Comparison of ENCODE assay signal across 9 mouse cellular contexts in genomic region chr7:16298927-16299326, GRCm38 (mm10). TPM values are rescaled to one million over a fixed set of nuclear protein-coding genes. Genes with fewer than 3 reads are reported as not detected.
DNase-seq lines count a peak whose midpoint lies in the region; ATAC-seq lines count a peak whose summit lies in the region.
"Had no signal": no experiment of that assay in that cellular context is flagged by ENCODE, and none has a peak within 500 bp of the region (broad histone marks: within the 10 kb centered on the region; RNA-seq: fewer than 3 reads in every experiment).

No protein-coding gene starts in this region.

- H3K27me3 ChIP-seq in heart, embryonic 16.5 days (ENCODE audit: control insufficient read depth, insufficient read depth, low read length), result no peaks in the 10 kb centered on the region
- H3K27me3 ChIP-seq in embryonic facial prominence, embryonic 12.5 days, result no peaks in the 10 kb centered on the region
- no peaks in the 10 kb centered on the region for H3K27me3 ChIP-seq in hindbrain, embryonic 11.5 days (ENCODE audit: control insufficient read depth, insufficient read depth, low read length)
- H3K27me3 ChIP-seq in midbrain, embryonic 15.5 days (replicated peaks), result no peaks in the 10 kb centered on the region

- no peaks in the 10 kb centered on the region for H3K36me3 ChIP-seq in heart, embryonic 16.5 days (ENCODE audit: control insufficient read depth, insufficient read depth)
- H3K36me3 ChIP-seq in embryonic facial prominence, embryonic 12.5 days, result no peaks in the 10 kb centered on the region
- no peaks in the 10 kb centered on the region for H3K36me3 ChIP-seq in hindbrain, embryonic 11.5 days (ENCODE audit: control insufficient read depth, insufficient read depth, low read length)
- no peaks in the 10 kb centered on the region for H3K36me3 ChIP-seq in midbrain, embryonic 15.5 days (replicated peaks)
- H3K36me3 ChIP-seq: liver, embryonic 13.5 days had no signal

- H3K4me3 ChIP-seq in heart, embryonic 16.5 days (ENCODE audit: low read length), result no peak overlapping the region
- H3K4me3 ChIP-seq in embryonic facial prominence, embryonic 12.5 days, result peak overlapping the region; percentile 47
- peak overlapping the region; percentile 36; the same call in 1 of the 2 replicates for H3K4me3 ChIP-seq in hindbrain, embryonic 11.5 days (ENCODE audit: low read depth, low read length)
- peak overlapping the region; percentile 49 for H3K4me3 ChIP-seq in midbrain, embryonic 15.5 days

- H3K9ac ChIP-seq in heart, embryonic 16.5 days (ENCODE audit: low read length), result no peak overlapping the region
- H3K9ac ChIP-seq in embryonic facial prominence, embryonic 12.5 days, result 0 out of 2 replicates have a peak overlapping the region, but pooled peaks have one; percentile 63
- H3K9ac ChIP-seq in hindbrain, embryonic 11.5 days (ENCODE audit: low read depth, low read length), result no peak overlapping the region; the same call in 1 of the 2 replicates
- no peak overlapping the region for H3K9ac ChIP-seq in midbrain, embryonic 15.5 days

- peaks cover 27% of the 10 kb centered on the region for H3K4me1 ChIP-seq in heart, embryonic 16.5 days (ENCODE audit: control insufficient read depth, insufficient read depth, low read length)
- H3K4me1 ChIP-seq in embryonic facial prominence, embryonic 12.5 days, result peaks cover 24% of the 10 kb centered on the region
- peaks cover 6% of the 10 kb centered on the region for H3K4me1 ChIP-seq in hindbrain, embryonic 11.5 days (replicated peaks; ENCODE audit: control insufficient read depth, insufficient read depth, low read length)
- peaks cover 40% of the 10 kb centered on the region for H3K4me1 ChIP-seq in midbrain, embryonic 15.5 days

- H3K9me3 ChIP-seq in heart, embryonic 16.5 days (replicated peaks; ENCODE audit: control insufficient read depth, low read length), result no peaks in the 10 kb centered on the region
- no peaks in the 10 kb centered on the region for H3K9me3 ChIP-seq in embryonic facial prominence, embryonic 12.5 days
- no peaks in the 10 kb centered on the region for H3K9me3 ChIP-seq in hindbrain, embryonic 11.5 days (ENCODE audit: control insufficient read depth, low read length)
- H3K9me3 ChIP-seq in midbrain, embryonic 15.5 days, result no peaks in the 10 kb centered on the region
- H3K9me3 ChIP-seq: liver, embryonic 13.5 days had no signal

- H3K27ac ChIP-seq in heart, embryonic 16.5 days (ENCODE audit: low read length), result no peak overlapping the region
- H3K27ac ChIP-seq in embryonic facial prominence, embryonic 12.5 days, result peak overlapping the region; percentile 70; the same call in 1 of the 2 replicates
- H3K27ac ChIP-seq in hindbrain, embryonic 11.5 days (ENCODE audit: low read depth, low read length), result peak overlapping the region; percentile 37; the same call in 1 of the 2 replicates
- H3K27ac ChIP-seq in midbrain, embryonic 15.5 days, result peak overlapping the region; percentile 83; the same call in 1 of the 2 replicates
- H3K27ac ChIP-seq: liver, embryonic 13.5 days had no signal

- DNase-seq in heart, adult 8-10 months (ENCODE audit: low spot score), result no peak
- DNase-seq in hindbrain, embryonic 11.5 days (ENCODE audit: low spot score), result no peak
- no peak for DNase-seq in thymus, postnatal 14 days
- no peak for DNase-seq in adrenal gland, postnatal 14 days
- DNase-seq in thymus, postnatal 10 days (ENCODE audit: low spot score in 2 of 2), result no peak
- DNase-seq: liver, embryonic 13.5 days had no signal

- peak overlapping the region; percentile 86; the same call in 1 of the 2 replicates for H3K4me2 ChIP-seq in heart, embryonic 16.5 days (ENCODE audit: low read depth, low read length)
- peak overlapping the region; percentile 82 for H3K4me2 ChIP-seq in embryonic facial prominence, embryonic 12.5 days (replicated peaks)
- H3K4me2 ChIP-seq in hindbrain, embryonic 11.5 days (replicated peaks; ENCODE audit: low read depth, low read length), result peak overlapping the region; percentile 59
- H3K4me2 ChIP-seq in midbrain, embryonic 15.5 days, result peak overlapping the region; percentile 81

- WGBS in heart, embryonic 16.5 days, result 70% methylated on average over 5 of the region's 5 CpGs
- WGBS in embryonic facial prominence, embryonic 12.5 days, result 83% methylated on average over 5 of the region's 5 CpGs
- 80% methylated on average over 5 of the region's 5 CpGs for WGBS in hindbrain, embryonic 11.5 days
- WGBS in midbrain, embryonic 15.5 days, result 77% methylated on average over 5 of the region's 5 CpGs

- no peak for ATAC-seq in heart, embryonic 16.5 days (replicated peaks; ENCODE audit: extremely low read depth, insufficient read depth, low FRiP score)
- ATAC-seq in embryonic facial prominence, embryonic 12.5 days (ENCODE audit: insufficient number of reproducible peaks, insufficient read depth, low FRiP score, low TSS enrichment), result no peak
- no peak for ATAC-seq in hindbrain, embryonic 11.5 days (ENCODE audit: low FRiP score)
- ATAC-seq in midbrain, embryonic 15.5 days (replicated peaks), result no peak

RNA-seq across cellular contexts. Expression of gene Bbc3, which starts 9.3 kb away (rescaled TPM):
- 5.7 and 6.8 TPM in 2 replicates for polyA plus RNA-seq in heart, embryonic 16.5 days (2015; fragmentation: Nextera tagmentation; extraction: Ambion mirVana)
- 1 to 10 TPM; 2.8 to 5.1 (median 4.4) TPM for total RNA-seq in heart, adult 8-10 months (2022)
- 7.4 and 8.5 TPM in 2 replicates for polyA plus RNA-seq in embryonic facial prominence, embryonic 12.5 days (2016; fragmentation: Nextera tagmentation; extraction: Ambion mirVana)
- polyA plus RNA-seq in hindbrain, embryonic 11.5 days (2014; fragmentation: Nextera tagmentation; extraction: Ambion mirVana), result 6.4 and 8.1 TPM in 2 replicates
- polyA plus RNA-seq in midbrain, embryonic 15.5 days (2015; fragmentation: Nextera tagmentation; extraction: Ambion mirVana), result 32.0 and 35.0 TPM in 2 replicates
- total RNA-seq in adrenal gland, postnatal 14 days (2021), result 5.8 and 11.6 TPM in 2 replicates

RNA-seq across cellular contexts. Expression of gene Ccdc9, which starts 12.3 kb away (rescaled TPM):
- polyA plus RNA-seq in heart, embryonic 16.5 days (2015; fragmentation: Nextera tagmentation; extraction: Ambion mirVana), result 12.0 and 15.2 TPM in 2 replicates
- 10 to 100 TPM; 33.2 to 48.1 (median 38.1) TPM for total RNA-seq in heart, adult 8-10 months (2022)
- 45.7 and 49.2 TPM in 2 replicates for polyA plus RNA-seq in embryonic facial prominence, embryonic 12.5 days (2016; fragmentation: Nextera tagmentation; extraction: Ambion mirVana)
- 18.2 and 19.2 TPM in 2 replicates for polyA plus RNA-seq in hindbrain, embryonic 11.5 days (2014; fragmentation: Nextera tagmentation; extraction: Ambion mirVana)
- polyA plus RNA-seq in midbrain, embryonic 15.5 days (2015; fragmentation: Nextera tagmentation; extraction: Ambion mirVana), result 21.6 and 30.1 TPM in 2 replicates
- 68.1 and 75.4 TPM in 2 replicates for total RNA-seq in adrenal gland, postnatal 14 days (2021)

RNA-seq across cellular contexts. Expression of gene Inafm1, which starts 25.5 kb away (rescaled TPM):
- polyA plus RNA-seq in heart, embryonic 16.5 days (2015; fragmentation: Nextera tagmentation; extraction: Ambion mirVana), result 6.9 and 9.0 TPM in 2 replicates
- 10 to 100 TPM; 12.3 to 18.1 (median 14.4) TPM for total RNA-seq in heart, adult 8-10 months (2022)
- 22.8 and 24.8 TPM in 2 replicates for polyA plus RNA-seq in embryonic facial prominence, embryonic 12.5 days (2016; fragmentation: Nextera tagmentation; extraction: Ambion mirVana)
- polyA plus RNA-seq in hindbrain, embryonic 11.5 days (2014; fragmentation: Nextera tagmentation; extraction: Ambion mirVana), result 11.0 and 13.8 TPM in 2 replicates
- polyA plus RNA-seq in midbrain, embryonic 15.5 days (2015; fragmentation: Nextera tagmentation; extraction: Ambion mirVana), result 47.9 and 51.8 TPM in 2 replicates
- total RNA-seq in adrenal gland, postnatal 14 days (2021), result 16.6 and 21.1 TPM in 2 replicates

RNA-seq across cellular contexts. Expression of gene C5ar1, which starts 39.6 kb away (rescaled TPM):
- polyA plus RNA-seq in heart, embryonic 16.5 days (2015; fragmentation: Nextera tagmentation; extraction: Ambion mirVana), result 2.6 and 3.2 TPM in 2 replicates
- total RNA-seq in heart, adult 8-10 months (2022), result 1 to 10 TPM; 4.1 to 5.5 (median 5.1) TPM
- 0.87 and 1.1 TPM in 2 replicates for polyA plus RNA-seq in embryonic facial prominence, embryonic 12.5 days (2016; fragmentation: Nextera tagmentation; extraction: Ambion mirVana)
- 0.46 and 1.3 TPM in 2 replicates for polyA plus RNA-seq in hindbrain, embryonic 11.5 days (2014; fragmentation: Nextera tagmentation; extraction: Ambion mirVana)
- polyA plus RNA-seq in midbrain, embryonic 15.5 days (2015; fragmentation: Nextera tagmentation; extraction: Ambion mirVana), result 1.5 and 2.9 TPM in 2 replicates
- total RNA-seq in adrenal gland, postnatal 14 days (2021), result 3.3 and 5.5 TPM in 2 replicates

RNA-seq across cellular contexts. Expression of gene C5ar2, which starts 55.0 kb away (rescaled TPM):
- polyA plus RNA-seq in heart, embryonic 16.5 days (2015; fragmentation: Nextera tagmentation; extraction: Ambion mirVana), result 0.76 and 0.88 TPM in 2 replicates
- total RNA-seq in heart, adult 8-10 months (2022), result 1 to 10 TPM; 1.0 to 1.4 (median 1.2) TPM
- polyA plus RNA-seq in embryonic facial prominence, embryonic 12.5 days (2016; fragmentation: Nextera tagmentation; extraction: Ambion mirVana), result 0.09 TPM in 1 of 2 replicates, not detected in the other
- 0.04 and 0.11 TPM in 2 replicates for polyA plus RNA-seq in hindbrain, embryonic 11.5 days (2014; fragmentation: Nextera tagmentation; extraction: Ambion mirVana)
- 0.14 TPM in 1 of 2 replicates, not detected in the other for polyA plus RNA-seq in midbrain, embryonic 15.5 days (2015; fragmentation: Nextera tagmentation; extraction: Ambion mirVana)
- 0.37 and 0.75 TPM in 2 replicates for total RNA-seq in adrenal gland, postnatal 14 days (2021)
